Mouse (Mus musculus) cerebellum, adult 2 months (tissue): ENCODE data around the gene Ksr2. TPM values are rescaled to one million over a fixed set of nuclear protein-coding genes. Genes with fewer than 3 reads are reported as not detected.
"Not testable (repeated sequence)": the region's sequence is repeated elsewhere in the genome, so short reads cannot be mapped to it uniquely, and the experiment has no call there.

Experiments used
- DNase-seq, 2 experiments: peaks; one replicate each; pipeline ENCODE4 v3.0.0; 2021
- H3K27ac ChIP-seq: fragments of 200-500 bp; 2 replicates; pipeline ENCODE4 v1.5.1; 2012; ENCODE audit warnings: low read length, control low read depth, inconsistent platforms; ENCODE audit not compliant: insufficient read depth
- H3K27me3 ChIP-seq: fragments of 200-500 bp; 2 replicates; pipeline ENCODE4 v1.6.1; 2012; ENCODE audit warnings: inconsistent platforms, mild to moderate bottlenecking, low read length, moderate library complexity; ENCODE audit not compliant: control insufficient read depth, insufficient read depth
- H3K4me1 ChIP-seq: fragments of 200-500 bp; 2 replicates; pipeline ENCODE4 v1.6.1; 2011; ENCODE audit warnings: low read length; ENCODE audit not compliant: control insufficient read depth, insufficient read depth
- H3K4me3 ChIP-seq: fragments of 200-500 bp; replicated peaks from 2 replicates; pipeline ENCODE3; 2011; ENCODE audit warnings: mild to moderate bottlenecking, low read depth, low read length, control low read depth; ENCODE audit not compliant: insufficient read depth
- CTCF ChIP-seq: fragments of 200-500 bp; IDR thresholded peaks from 2 replicates; pipeline ENCODE4 v1.5.1; 2011; ENCODE audit warnings: low read depth, mild to moderate bottlenecking, control low read depth, low read length, moderate library complexity, borderline replicate concordance; ENCODE audit not compliant: insufficient read depth
- POLR2A ChIP-seq: fragments of 200-500 bp; IDR thresholded peaks from 2 replicates; pipeline ENCODE4 v1.6.1; 2011; ENCODE audit warnings: low read length, control low read depth, borderline replicate concordance; ENCODE audit not compliant: insufficient read depth
- WGBS: fragments of 180-500 bp; shearing (Covaris S2); methylation state at CpG from one replicate; pipeline ENCODE4 v1.1.7; 2018; 5-methylcytosine and 5-hydroxymethylcytosine counted together
- polyA plus RNA-seq: library from polyadenylated mRNA; depleted of rRNA; stranded (reverse); fragments of >200 nt; gene quantifications from 2 replicates; pipeline ENCODE4 v1.2.3, GENCODE M21; 2012

The Ksr2 gene
- polyA plus RNA-seq, 1 experiment: 12.1 TPM

DNA sequence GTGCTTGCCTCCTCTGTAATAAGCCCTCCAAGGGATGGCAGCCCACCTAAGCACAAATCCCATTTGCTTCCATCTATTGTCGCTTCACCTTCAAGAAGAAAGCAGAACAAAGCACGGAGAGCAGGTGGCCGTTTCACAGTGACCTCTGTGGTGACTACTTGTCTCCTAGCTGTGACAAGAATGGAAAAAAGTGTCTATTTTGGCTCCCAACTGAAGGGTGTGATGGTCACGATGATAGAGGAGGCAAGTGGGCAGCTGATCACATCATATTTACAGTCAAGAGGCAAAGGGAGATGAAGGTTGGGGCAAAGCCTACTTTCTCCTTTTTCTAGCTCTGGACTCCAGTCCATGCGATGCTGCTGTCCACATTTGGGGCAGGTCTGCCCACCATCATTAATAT, 18.0 kb upstream of the Ksr2 start:
- WGBS: 89% methylated on average over 5 of the region's 5 CpGs
- no peak overlapping the region for H3K27ac ChIP-seq
- no peak overlapping the region for H3K4me3 ChIP-seq
- no peak for TF ChIP-seq POLR2A
- no peak for TF ChIP-seq CTCF
- no peak for DNase-seq
- H3K4me1 ChIP-seq: no peaks in the 10 kb centered on the region
- no peaks in the 10 kb centered on the region for H3K27me3 ChIP-seq

- H3K27ac ChIP-seq: no peak overlapping the region
- no peak for TF ChIP-seq CTCF
- no peak for TF ChIP-seq POLR2A
- no peaks in the 10 kb centered on the region for H3K27me3 ChIP-seq
- no peak overlapping the region for H3K4me3 ChIP-seq
- 58% methylated on average over 6 of the region's 6 CpGs for WGBS
- DNase-seq: no peak
- H3K4me1 ChIP-seq: no peaks in the 10 kb centered on the region
Measured at GRCm38 (mm10) chr5:117396596-117397014, 17.2 kb upstream of the Ksr2 start.

- DNase-seq: no peak
- TF ChIP-seq CTCF (no peak), POLR2A (no peak)
- H3K27me3 ChIP-seq: no peaks in the 10 kb centered on the region
- no peak overlapping the region for H3K27ac ChIP-seq
- no peak overlapping the region for H3K4me3 ChIP-seq
- no peaks in the 10 kb centered on the region for H3K4me1 ChIP-seq
- 82% methylated on average over 6 of the region's 6 CpGs for WGBS
Measured at GRCm38 (mm10) chr5:117397371-117397770, 16.4 kb upstream of the Ksr2 start.

DNA sequence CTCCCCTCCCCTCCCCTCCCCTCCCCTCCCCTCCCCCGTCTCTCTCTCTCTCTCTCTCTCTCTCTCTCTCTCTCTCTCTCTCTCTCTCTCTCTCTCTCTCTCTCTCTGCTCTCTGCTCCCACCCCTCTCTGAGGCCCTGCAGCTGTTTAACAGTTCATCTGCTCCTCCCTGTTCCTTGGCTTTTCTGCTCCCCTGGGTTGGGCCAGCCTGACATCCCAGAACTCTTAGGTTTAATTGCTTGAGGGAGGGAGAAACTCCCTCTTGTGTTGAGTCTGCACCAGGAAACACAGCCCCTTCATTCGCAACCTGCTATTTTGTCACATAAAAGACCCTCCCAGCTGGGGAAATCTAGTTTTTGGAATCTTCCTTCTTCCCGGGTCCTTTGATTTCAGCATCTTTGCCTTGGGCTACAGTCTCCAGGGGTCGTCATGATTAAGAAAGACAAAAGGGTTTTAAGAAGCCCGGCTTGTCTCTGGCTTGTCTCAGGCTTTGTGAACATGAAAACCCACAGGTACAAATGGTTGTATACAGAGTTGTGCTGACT, 15.7 kb upstream of the Ksr2 start:
- no peak overlapping the region for H3K27ac ChIP-seq
- TF ChIP-seq POLR2A (no peak), CTCF (no peak)
- no peak overlapping the region for H3K4me3 ChIP-seq
- WGBS: 36% methylated on average over 4 of the region's 5 CpGs
- no peaks in the 10 kb centered on the region for H3K27me3 ChIP-seq
- H3K4me1 ChIP-seq: no peaks in the 10 kb centered on the region
- no peak for DNase-seq

GRCm38 (mm10) chr5:117399281-117399680, 14.5 kb upstream of the Ksr2 start:
- Histone ChIP-seq H3K27ac (no peak overlapping the region), H3K27me3 (no peaks in the 10 kb centered on the region), H3K4me3 (no peak overlapping the region), H3K4me1 (no peaks in the 10 kb centered on the region)
- TF ChIP-seq CTCF (no peak), POLR2A (no peak)
- DNase-seq: no peak
- 80% methylated on average over 9 of the region's 9 CpGs for WGBS

DNA sequence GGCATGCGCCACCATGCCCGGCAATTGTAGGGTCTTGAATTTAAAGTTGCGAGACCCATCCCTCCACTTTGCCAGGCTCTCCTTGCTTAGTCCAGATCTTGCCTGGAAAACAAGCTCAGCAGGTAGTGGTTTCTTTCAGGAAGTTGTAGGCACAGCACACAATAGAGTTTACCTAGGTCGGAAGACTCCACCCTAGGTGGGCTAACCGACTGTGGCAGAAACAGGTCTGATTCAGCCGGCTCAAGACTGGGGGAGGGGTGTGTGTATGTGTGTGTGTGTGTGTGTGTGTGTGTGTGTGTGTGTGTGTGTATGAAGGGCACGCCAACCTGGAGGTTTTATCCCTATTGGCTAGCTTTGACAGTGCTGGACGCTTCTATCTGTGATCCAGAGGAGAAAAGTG, 10.2 kb upstream of the Ksr2 start:
- Histone ChIP-seq H3K4me1 (no peaks in the 10 kb centered on the region), H3K4me3 (no peak overlapping the region), H3K27me3 (no peaks in the 10 kb centered on the region), H3K27ac (no peak overlapping the region)
- DNase-seq: no peak
- TF ChIP-seq POLR2A (no peak), CTCF (no peak)
- WGBS: 85% methylated on average over 8 of the region's 8 CpGs

DNA sequence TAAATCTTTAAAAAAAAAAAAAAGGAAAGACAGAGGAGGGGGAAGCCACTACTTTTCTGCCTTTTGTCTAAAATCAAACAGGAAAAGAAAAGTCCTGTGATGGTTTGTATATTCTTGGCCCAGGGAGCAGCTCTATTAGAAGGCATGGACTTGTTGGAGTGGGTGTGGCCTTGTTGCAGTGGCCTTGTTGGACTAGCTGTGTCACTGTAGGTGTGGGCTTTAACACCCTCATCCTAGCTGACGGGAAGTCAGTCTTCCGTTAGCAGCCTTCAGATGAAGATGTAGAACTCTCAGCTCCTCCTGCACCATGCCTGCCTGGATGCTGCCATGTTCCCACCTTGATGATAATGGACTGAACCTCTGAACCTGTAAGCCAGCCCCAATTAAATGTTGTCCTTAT, 9.1 kb upstream of the Ksr2 start:
- not testable (repeated sequence) for H3K4me1 ChIP-seq, H3K27ac ChIP-seq, H3K27me3 ChIP-seq, H3K4me3 ChIP-seq, DNase-seq
- WGBS: 100% methylated on average over 2 of the region's 2 CpGs

DNA sequence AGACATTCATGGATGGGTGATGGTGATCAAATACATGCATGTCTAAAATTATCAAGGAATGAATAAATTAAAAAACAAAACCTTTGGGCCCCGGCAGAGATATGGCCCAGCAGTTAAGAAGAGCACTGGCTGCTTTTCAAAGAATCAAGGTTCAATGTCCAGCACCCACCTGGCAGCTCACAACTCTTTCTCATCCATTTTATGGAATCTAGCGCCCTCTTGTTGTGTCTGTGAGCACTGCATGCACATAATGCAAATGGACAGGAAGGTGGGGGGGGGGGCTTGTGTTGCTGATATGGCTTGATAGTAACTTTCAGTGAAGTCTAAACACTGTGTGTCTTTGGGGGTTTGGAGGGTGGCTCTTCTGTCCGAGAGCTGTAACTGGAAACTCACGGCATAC, 5.6 kb upstream of the Ksr2 start:
- Histone ChIP-seq H3K27ac (no peak overlapping the region), H3K4me3 (no peak overlapping the region), H3K4me1 (no peaks in the 10 kb centered on the region), H3K27me3 (no peaks in the 10 kb centered on the region)
- TF ChIP-seq POLR2A (no peak), CTCF (peak; percentile 44; the same call in 1 of the 2 replicates)
- DNase-seq: peak in 1 of 2 experiments; percentile 37
- 75% methylated on average over 4 of the region's 4 CpGs for WGBS
